Mouse (Mus musculus) neural tube, embryonic 14.5 days (tissue): ENCODE results near the gene Sestd1. TPM values are rescaled to one million over a fixed set of nuclear protein-coding genes. Genes with fewer than 3 reads are reported as not detected.

Experiments
- ATAC-seq: fragments of 200-750 bp; cut with Nextera tagmentation; 2 replicates; pipeline ENCODE4 v1.8.0; 2017; ENCODE audit warnings: low read depth, mild to moderate bottlenecking, moderate TSS enrichment, moderate library complexity
- H3K27ac ChIP-seq: fragments of 300-500 bp; sonication (generic); 2 replicates; pipeline ENCODE4 v1.5.1; 2014; ENCODE audit warnings: low read depth, mild to moderate bottlenecking, control low read depth, low read length, moderate library complexity, mixed read lengths
- H3K27me3 ChIP-seq: fragments of 300-500 bp; sonication (generic); 2 replicates; pipeline ENCODE4 v1.6.1; 2014; ENCODE audit warnings: low read length; ENCODE audit not compliant: control insufficient read depth, insufficient read depth
- H3K36me3 ChIP-seq: fragments of 300-500 bp; sonication (generic); 2 replicates; pipeline ENCODE4 v1.6.1; 2014; ENCODE audit warnings: low read length, mixed read lengths; ENCODE audit not compliant: control insufficient read depth, insufficient read depth
- H3K4me1 ChIP-seq: fragments of 300-500 bp; sonication (generic); 2 replicates; pipeline ENCODE4 v1.6.1; 2014; ENCODE audit warnings: low read length; ENCODE audit not compliant: control insufficient read depth, insufficient read depth
- H3K4me2 ChIP-seq: fragments of 300-500 bp; sonication (generic); 2 replicates; pipeline ENCODE4 v1.6.1; 2014; ENCODE audit warnings: mild to moderate bottlenecking, low read depth, low read length, control low read depth
- H3K4me3 ChIP-seq: fragments of 300-500 bp; sonication (generic); 2 replicates; pipeline ENCODE4 v1.5.1; 2014; ENCODE audit warnings: low read depth, low read length, control low read depth, mixed read lengths
- H3K9ac ChIP-seq: fragments of 300-500 bp; sonication (generic); replicated peaks from 2 replicates; pipeline ENCODE4 v1.6.1; 2014; ENCODE audit warnings: low read depth, mild to moderate bottlenecking, control low read depth, low read length, mixed read lengths
- H3K9me3 ChIP-seq: fragments of 300-500 bp; sonication (generic); 2 replicates; pipeline ENCODE4 v1.6.1; 2016; ENCODE audit warnings: low read length; ENCODE audit not compliant: control insufficient read depth
- WGBS: fragments of 180-500 bp; shearing (Covaris S2); extraction: QIAGEN DNeasy Blood & Tissue Kit; methylation state at CpG from one replicate; pipeline ENCODE4 v1.1.7; 2014; 5-methylcytosine and 5-hydroxymethylcytosine counted together
- polyA plus RNA-seq: library from polyadenylated mRNA; unstranded; fragments of >200 nt; fragmentation: Nextera tagmentation; extraction: Ambion mirVana; gene quantifications from 2 replicates; pipeline ENCODE4 v1.2.1, GENCODE M21; 2014

The Sestd1 gene
- polyA plus RNA-seq = 49.0 and 55.2 TPM in 2 replicates

GRCm38 (mm10) chr2:77280512-77281409, at the start of gene Sestd1:
Gene Sestd1, minus strand, starts transcription at chr2:77280592.
- no peaks in the 10 kb centered on the region for H3K36me3 ChIP-seq
- 14% methylated on average over 15 of the region's 73 CpGs for WGBS
- peak within 1 kb of the TSS; percentile 87 for H3K27ac ChIP-seq
- ATAC-seq = peak; percentile 91
- H3K4me1 ChIP-seq = peaks cover 10% of the 10 kb centered on the region
- H3K4me2 ChIP-seq = peak within 1 kb of the TSS; percentile 74
- no peaks in the 10 kb centered on the region for H3K27me3 ChIP-seq
- peak within 1 kb of the TSS; percentile 99 for H3K9ac ChIP-seq
- peak within 1 kb of the TSS; percentile 95 for H3K4me3 ChIP-seq
- no peaks in the 10 kb centered on the region for H3K9me3 ChIP-seq

GRCm38 (mm10) chr2:77327246-77327645, 46.9 kb upstream of the Sestd1 start:
- Histone ChIP-seq H3K36me3 (no peaks in the 10 kb centered on the region), H3K4me1 (no peaks in the 10 kb centered on the region), H3K4me3 (no peak overlapping the region), H3K4me2 (no peak overlapping the region), H3K27me3 (no peaks in the 10 kb centered on the region), H3K9me3 (no peaks in the 10 kb centered on the region), H3K27ac (no peak overlapping the region), H3K9ac (no peak overlapping the region)
- ATAC-seq = no peak
- WGBS = 89% methylated on average over 3 of the region's 3 CpGs

GRCm38 (mm10) chr2:77323739-77324138, 43.3 kb upstream of the Sestd1 start:
- no peak overlapping the region for H3K4me2 ChIP-seq
- no peaks in the 10 kb centered on the region for H3K4me1 ChIP-seq
- no peaks in the 10 kb centered on the region for H3K27me3 ChIP-seq
- H3K9me3 ChIP-seq = no peaks in the 10 kb centered on the region
- no peak overlapping the region for H3K4me3 ChIP-seq
- H3K27ac ChIP-seq = no peak overlapping the region
- no peaks in the 10 kb centered on the region for H3K36me3 ChIP-seq
- 57% methylated on average over 6 of the region's 6 CpGs for WGBS
- ATAC-seq = no peak
- no peak overlapping the region for H3K9ac ChIP-seq

GRCm38 (mm10) chr2:77323156-77323555, 42.8 kb upstream of the Sestd1 start:
- WGBS = 55% methylated on average over 9 of the region's 9 CpGs
- Histone ChIP-seq H3K4me2 (no peak overlapping the region), H3K4me3 (no peak overlapping the region), H3K9ac (no peak overlapping the region), H3K9me3 (no peaks in the 10 kb centered on the region), H3K27me3 (no peaks in the 10 kb centered on the region), H3K27ac (no peak overlapping the region), H3K4me1 (no peaks in the 10 kb centered on the region), H3K36me3 (no peaks in the 10 kb centered on the region)
- ATAC-seq = no peak

- H3K27ac ChIP-seq = no peak overlapping the region
- no peak for ATAC-seq
- 94% methylated on average over 5 of the region's 5 CpGs for WGBS
- H3K4me3 ChIP-seq = no peak overlapping the region
- H3K36me3 ChIP-seq = no peaks in the 10 kb centered on the region
- H3K4me1 ChIP-seq = no peaks in the 10 kb centered on the region
- H3K9ac ChIP-seq = no peak overlapping the region
- no peaks in the 10 kb centered on the region for H3K27me3 ChIP-seq
- no peaks in the 10 kb centered on the region for H3K9me3 ChIP-seq
- H3K4me2 ChIP-seq = no peak overlapping the region
Observed at GRCm38 (mm10) chr2:77319196-77319595, 38.8 kb upstream of the Sestd1 start.

GRCm38 (mm10) chr2:77316961-77317360, 36.6 kb upstream of the Sestd1 start:
- H3K36me3 ChIP-seq = no peaks in the 10 kb centered on the region
- H3K4me3 ChIP-seq = no peak overlapping the region
- H3K27ac ChIP-seq = no peak overlapping the region
- H3K27me3 ChIP-seq = no peaks in the 10 kb centered on the region
- no peaks in the 10 kb centered on the region for H3K9me3 ChIP-seq
- H3K9ac ChIP-seq = no peak overlapping the region
- 49% methylated on average over 7 of the region's 7 CpGs for WGBS
- no peak overlapping the region for H3K4me2 ChIP-seq
- no peaks in the 10 kb centered on the region for H3K4me1 ChIP-seq
- ATAC-seq = no peak

GRCm38 (mm10) chr2:77313846-77314245, 33.5 kb upstream of the Sestd1 start:
- ATAC-seq = no peak
- WGBS = 92% methylated on average over 10 of the region's 10 CpGs
- no peaks in the 10 kb centered on the region for H3K9me3 ChIP-seq
- no peak overlapping the region for H3K4me2 ChIP-seq
- no peaks in the 10 kb centered on the region for H3K27me3 ChIP-seq
- no peaks in the 10 kb centered on the region for H3K4me1 ChIP-seq
- no peak overlapping the region for H3K9ac ChIP-seq
- H3K36me3 ChIP-seq = no peaks in the 10 kb centered on the region
- H3K4me3 ChIP-seq = no peak overlapping the region
- H3K27ac ChIP-seq = no peak overlapping the region

- Histone ChIP-seq H3K4me2 (no peak overlapping the region), H3K36me3 (no peaks in the 10 kb centered on the region), H3K4me3 (no peak overlapping the region), H3K4me1 (no peaks in the 10 kb centered on the region), H3K27ac (no peak overlapping the region), H3K9me3 (no peaks in the 10 kb centered on the region), H3K27me3 (no peaks in the 10 kb centered on the region), H3K9ac (no peak overlapping the region)
- WGBS = 76% methylated on average over 9 of the region's 9 CpGs
- ATAC-seq = no peak
Observed at GRCm38 (mm10) chr2:77312616-77313015, 32.2 kb upstream of the Sestd1 start.

- Histone ChIP-seq H3K27ac (no peak overlapping the region), H3K9me3 (no peaks in the 10 kb centered on the region), H3K4me3 (no peak overlapping the region), H3K27me3 (no peaks in the 10 kb centered on the region), H3K4me1 (no peaks in the 10 kb centered on the region), H3K4me2 (no peak overlapping the region), H3K36me3 (no peaks in the 10 kb centered on the region), H3K9ac (no peak overlapping the region)
- no peak for ATAC-seq
- 52% methylated on average over 7 of the region's 7 CpGs for WGBS
Observed at GRCm38 (mm10) chr2:77309313-77309712, 28.9 kb upstream of the Sestd1 start.
